Mouse (Mus musculus) CD4-positive naive resting alpha-beta T cell, adult 76 days (primary cell): ENCODE measurements around the gene Sh2b3. TPM values are rescaled to one million over a fixed set of nuclear protein-coding genes. Genes with fewer than 3 reads are reported as not detected.

Experiments used
- total RNA-seq: library from RNA; stranded (reverse); gene quantifications from one replicate; pipeline ENCODE4 v1.2.4, GENCODE M21; 2023

Sh2b3 gene
- 38.3 TPM for total RNA-seq

DNA sequence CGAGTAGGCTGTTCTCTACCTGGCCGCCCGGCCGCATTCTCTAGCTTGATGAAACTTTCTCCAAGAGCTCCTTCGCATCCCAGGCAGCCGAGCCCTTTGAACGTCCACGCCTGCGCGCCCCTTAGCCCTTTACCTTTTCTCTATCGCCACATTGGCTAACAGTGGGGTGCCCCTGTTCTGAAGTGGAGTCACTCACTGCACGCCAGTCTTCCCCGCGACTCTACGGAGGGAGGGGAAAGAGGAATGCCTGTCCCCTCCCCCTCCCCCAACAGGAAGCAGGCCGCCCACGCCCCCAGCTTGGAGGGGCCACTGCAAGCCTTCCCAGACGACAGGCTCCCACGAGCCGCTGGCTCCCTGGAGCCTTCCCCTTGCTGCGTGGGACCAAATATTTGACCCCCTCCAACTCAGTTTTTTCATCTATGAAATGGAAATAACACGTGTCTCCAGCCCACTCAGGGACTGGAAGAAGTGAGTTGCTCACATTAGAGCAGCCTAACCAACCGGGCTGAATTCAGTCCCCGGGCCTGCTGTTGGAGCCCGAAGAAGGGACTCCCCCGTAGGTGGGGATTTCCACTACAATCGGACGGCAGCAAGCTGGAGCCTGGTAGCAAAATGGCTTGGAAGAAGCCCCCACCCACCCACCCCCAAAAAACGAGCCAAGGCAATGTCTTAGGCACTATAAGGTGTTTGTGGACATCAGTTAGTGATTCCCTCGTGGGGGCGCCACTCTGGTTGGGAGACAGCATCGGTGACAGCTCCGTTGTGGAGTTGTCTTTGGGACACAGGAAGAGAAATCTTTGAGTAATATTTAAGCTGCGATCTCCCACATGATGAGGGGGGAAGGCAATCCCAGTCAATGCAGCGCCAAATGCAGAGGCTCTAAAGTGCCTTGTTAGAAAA lies at the start of gene Sh2b3:
Sh2b3 (minus strand) TSS at position 206 of the 900 bp plus-strand sequence.

DNA sequence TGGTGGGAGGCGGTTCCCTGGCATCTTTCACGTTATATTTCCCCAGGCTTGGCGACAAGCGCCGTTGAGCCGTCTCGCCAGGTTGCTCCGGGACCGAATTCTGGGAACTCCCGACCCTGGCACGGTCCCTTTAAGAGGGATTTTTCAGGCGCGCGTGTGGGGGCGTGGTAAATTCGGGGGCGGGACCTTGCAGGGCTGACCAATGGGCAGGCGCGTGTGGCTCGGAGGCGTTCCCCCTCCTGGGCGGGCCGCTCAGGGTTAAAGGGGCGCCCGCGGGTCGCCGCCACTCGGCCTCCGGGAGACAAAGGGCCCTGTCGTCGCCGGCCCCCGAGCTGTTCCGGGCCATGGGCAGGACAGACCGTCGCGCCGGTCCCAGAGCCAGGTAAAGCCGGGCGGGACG lies 11.3 kb upstream of the Sh2b3 start, which contains the start of gene Pheta1:
Pheta1 (plus strand) TSS at position 242 of the 400 bp plus-strand sequence.

Other genes starting within 250 kb of the Sh2b3 start
- 97.0 TPM for gene Aldh2, start 243.8 kb downstream of the Sh2b3 start, total RNA-seq
- 5.2 TPM for gene Acad12, start 218.7 kb downstream of the Sh2b3 start, total RNA-seq
- 10.1 TPM for gene Acad10, start 177.1 kb downstream of the Sh2b3 start, total RNA-seq
- gene Brap, start 177.1 kb downstream of the Sh2b3 start, total RNA-seq: 127 TPM
- gene Atxn2, start 126.3 kb downstream of the Sh2b3 start, total RNA-seq: 79.9 TPM
- gene Pheta1, start 11.3 kb upstream of the Sh2b3 start, total RNA-seq: 4.8 TPM
- gene Cux2, start 212.5 kb upstream of the Sh2b3 start, total RNA-seq: not detected